15 mouse cellular contexts compared by ENCODE assay signal in the genomic region with DNA sequence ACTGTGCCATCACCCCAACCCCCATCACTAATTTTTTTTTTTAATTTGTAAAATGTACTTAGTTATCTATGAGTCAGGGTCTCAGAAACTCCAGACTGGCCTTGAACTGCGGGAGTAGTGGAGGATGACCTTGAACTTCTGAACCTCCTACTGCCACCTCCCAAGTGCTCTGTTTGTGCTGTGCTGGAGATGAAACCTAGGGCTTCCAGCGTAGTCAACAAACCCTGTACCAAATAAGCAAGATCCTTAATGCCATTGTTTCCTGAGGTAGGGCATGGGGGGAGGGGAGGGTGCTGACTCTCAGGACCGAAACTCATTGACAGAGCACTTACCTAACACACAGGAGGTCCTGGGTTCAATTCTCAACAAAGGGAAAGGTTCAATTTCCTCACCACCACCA.
A peak's percentile ranks its signal among the peaks of the same experiment; 100 is the strongest.
DNase-seq lines count a peak whose midpoint lies in the region; ATAC-seq and TF ChIP-seq lines count a peak whose summit lies in the region.
"Had no signal": no experiment of that assay in that cellular context is flagged by ENCODE, and none has a peak within 500 bp of the region (broad histone marks: within the 10 kb centered on the region; RNA-seq: fewer than 3 reads in every experiment).

No protein-coding gene starts in this region.

- 15% methylated on average over 3 of the region's 3 CpGs for WGBS in forebrain, embryonic 10.5 days
- 48% methylated on average over 3 of the region's 3 CpGs for WGBS in limb, embryonic 13.5 days

- no peaks in the 10 kb centered on the region for H3K36me3 ChIP-seq in forebrain, embryonic 10.5 days (replicated peaks)
- no peaks in the 10 kb centered on the region for H3K36me3 ChIP-seq in limb, embryonic 13.5 days
- H3K36me3 ChIP-seq: embryonic facial prominence, embryonic 15.5 days; heart, embryonic 12.5 days; midbrain, embryonic 15.5 days had no signal

- H3K9me3 ChIP-seq in forebrain, embryonic 10.5 days, result no peaks in the 10 kb centered on the region; the same call in 1 of the 2 replicates
- H3K9me3 ChIP-seq in limb, embryonic 13.5 days, result no peaks in the 10 kb centered on the region
- H3K9me3 ChIP-seq: embryonic facial prominence, embryonic 15.5 days; heart, embryonic 12.5 days; midbrain, embryonic 15.5 days had no signal

- no peak for ATAC-seq in limb, embryonic 13.5 days (ENCODE audit: low FRiP score, low read depth)
- ATAC-seq: inflammation-experienced regulatory T-cells, adult 6 months had no signal

- H3K27ac ChIP-seq in layer of hippocampus, adult 2 months, result peak overlapping the region; percentile 89
- H3K27ac ChIP-seq in forebrain, embryonic 10.5 days, result peak overlapping the region; percentile 82
- 0 out of 2 replicates have a peak overlapping the region, but pooled peaks have one; percentile 34 for H3K27ac ChIP-seq in limb, embryonic 13.5 days
- H3K27ac ChIP-seq in gastrocnemius, adult 2 months, result no peak overlapping the region
- H3K27ac ChIP-seq: embryonic facial prominence, embryonic 15.5 days; macrophage; stomach, postnatal 0 days had no signal

- peak; percentile 10 to 27 for DNase-seq in adrenal gland, adult (ENCODE audit: inconsistent age in 2 of 2, low spot score in 1 of 2)
- no peak for DNase-seq in adrenal gland, adult 2 months
- no peak for DNase-seq in layer of hippocampus, adult 2 months (ENCODE audit: low spot score in 2 of 2)
- no peak for DNase-seq in layer of hippocampus, adult 9-11 months
- no peak for DNase-seq in forebrain, embryonic 10.5 days (ENCODE audit: extremely low spot score, low spot score)
- no peak for DNase-seq in gastrocnemius, adult 2 months
- DNase-seq in retina, embryonic 14.5 days (ENCODE audit: low spot score), result no peak

- no peak overlapping the region; the same call in 1 of the 2 replicates for H3K4me2 ChIP-seq in limb, embryonic 13.5 days (replicated peaks)

- intact Hi-C loops in gastrocnemius, adult 2 months (cut with DNase I), result loop anchor here (10.0 kb wide), 1 partner anchor 191 kb away; no protein-coding TSS in a partner anchor

- TF ChIP-seq CTCF in layer of hippocampus, adult 2 months (conservative IDR thresholded peaks at IDR 0.05), result no peak
- no peak for TF ChIP-seq CTCF in gastrocnemius, adult 2 months (IDR thresholded peaks at IDR 0.05)

- no peak overlapping the region for H3K4me3 ChIP-seq in layer of hippocampus, adult 2 months
- H3K4me3 ChIP-seq in forebrain, embryonic 10.5 days, result no peak overlapping the region
- no peak overlapping the region for H3K4me3 ChIP-seq in limb, embryonic 13.5 days
- no peak overlapping the region for H3K4me3 ChIP-seq in gastrocnemius, adult 2 months
- H3K4me3 ChIP-seq: midbrain, embryonic 15.5 days had no signal

- peaks cover 24% of the 10 kb centered on the region for H3K4me1 ChIP-seq in forebrain, embryonic 10.5 days
- H3K4me1 ChIP-seq in limb, embryonic 13.5 days, result peaks cover 20% of the 10 kb centered on the region

- no peak overlapping the region for H3K9ac ChIP-seq in limb, embryonic 13.5 days
- H3K9ac ChIP-seq: embryonic facial prominence, embryonic 15.5 days; heart, embryonic 12.5 days; midbrain, embryonic 15.5 days had no signal

- H3K27me3 ChIP-seq in forebrain, embryonic 10.5 days (ENCODE audit: poor library complexity, severe bottlenecking), result peaks cover 70% of the 10 kb centered on the region
- peaks cover 17% of the 10 kb centered on the region; the same call in 1 of the 2 replicates for H3K27me3 ChIP-seq in limb, embryonic 13.5 days
- H3K27me3 ChIP-seq: CH12.LX; embryonic facial prominence, embryonic 15.5 days had no signal

Comparison
In these comparisons a context has a peak if more than half of its experiments do, and no peak if none do; other contexts are left out.
1. DNase-seq: peak in adrenal gland, adult (2 of 2); none in adrenal gland, adult 2 months (single experiment), layer of hippocampus, adult 2 months (0 of 2), layer of hippocampus, adult 9-11 months (single experiment), forebrain, embryonic 10.5 days (single experiment), gastrocnemius, adult 2 months (single experiment) and retina, embryonic 14.5 days (single experiment).